Mouse (Mus musculus): ENCODE data around the gene Bnip1.

Gene Bnip1

GRCm38 (mm10) chr17:26840922-26841731 is 60.3 kb downstream of the Bnip1 start:
- DNase-seq, result no peak

GRCm38 (mm10) chr17:26841981-26842380 is 61.1 kb downstream of the Bnip1 start:
- no peak for DNase-seq

Data from cerebellum, adult 9-10 months (tissue).